Mouse (Mus musculus): ENCODE data around the gene Rnase4. TPM values are rescaled to one million over a fixed set of nuclear protein-coding genes. Genes with fewer than 3 reads are reported as not detected.

Rnase4 gene
- total RNA-seq, 2 experiments from 2014 or later = 45.4 to 46.9 TPM

- DNase-seq = peak; percentile 90
- intact Hi-C loops (cut with DNase I) = loop anchor here (2.0 kb wide), 1 partner anchor 282 kb away; the partner anchor contains the start of genes Ccnb1ip1 and Parp2
These were observed 2.5 kb upstream of the Rnase4 start for GRCm38 (mm10) chr14:51088166-51088969.

GRCm38 (mm10) chr14:51088970-51089673 is 1.8 kb upstream of the Rnase4 start:
- intact Hi-C loops (cut with DNase I) = loop anchor here (1.0 to 2.0 kb wide), 2 partner anchors 24 to 282 kb away; partner anchors contain the start of genes Ccnb1ip1 and Parp2
- peak; percentile 98 for DNase-seq

- no peak for DNase-seq
- intact Hi-C loops (cut with DNase I) = loop anchor here (1.0 to 2.0 kb wide), 2 partner anchors 24 to 283 kb away; partner anchors contain the start of genes Ccnb1ip1 and Parp2
These were observed 1.2 kb upstream of the Rnase4 start for GRCm38 (mm10) chr14:51089674-51090076.

GRCm38 (mm10) chr14:51090077-51090781 is 648 bp upstream of the Rnase4 start:
- intact Hi-C loops (cut with DNase I) = no loop called here
- peak; percentile 90 to 93 for DNase-seq

- peak; percentile 12 to 15 for DNase-seq
- intact Hi-C loops (cut with DNase I) = no loop called here
These were observed 1.3 kb downstream of the Rnase4 start for GRCm38 (mm10) chr14:51092073-51092620.

- DNase-seq = peak; percentile 18 to 20
- intact Hi-C loops (cut with DNase I) = no loop called here
These were observed 2.6 kb downstream of the Rnase4 start for GRCm38 (mm10) chr14:51093496-51093895.

- DNase-seq = peak in 1 of 2 experiments; percentile 20
- intact Hi-C loops (cut with DNase I) = no loop called here
These were observed 3.4 kb downstream of the Rnase4 start for GRCm38 (mm10) chr14:51094096-51094875.

- DNase-seq = no peak
- intact Hi-C loops (cut with DNase I) = no loop called here
These were observed 4.0 kb downstream of the Rnase4 start for GRCm38 (mm10) chr14:51094921-51095320.

GRCm38 (mm10) chr14:51095736-51096524 is 5.1 kb downstream of the Rnase4 start:
- DNase-seq = no peak
- intact Hi-C loops (cut with DNase I) = no loop called here

GRCm38 (mm10) chr14:51098300-51098699 is 7.4 kb downstream of the Rnase4 start:
- intact Hi-C loops (cut with DNase I) = loop anchor here (2.0 kb wide), 2 partner anchors 73 to 299 kb away; no protein-coding TSS in a partner anchor
- peak; percentile 83 to 88 for DNase-seq

- no peak for DNase-seq
- intact Hi-C loops (cut with DNase I) = loop anchor here (2.0 kb wide), 2 partner anchors 74 to 300 kb away; no protein-coding TSS in a partner anchor
These were observed 8.0 kb downstream of the Rnase4 start for GRCm38 (mm10) chr14:51098921-51099320.

GRCm38 (mm10) chr14:51101284-51101683 is 10.4 kb downstream of the Rnase4 start:
- intact Hi-C loops (cut with DNase I) = no loop called here
- no peak for DNase-seq

GRCm38 (mm10) chr14:51103217-51103616 is 12.3 kb downstream of the Rnase4 start:
- intact Hi-C loops (cut with DNase I) = loop anchor here (1.0 to 2.0 kb wide), 3 partner anchors 74 to 243 kb away; no protein-coding TSS in a partner anchor
- DNase-seq = peak; percentile 72 to 80

- intact Hi-C loops (cut with DNase I) = loop anchor here (2.0 kb wide), 1 partner anchor 378 kb away; no protein-coding TSS in a partner anchor
- DNase-seq = no peak
These were observed 13.5 kb downstream of the Rnase4 start for GRCm38 (mm10) chr14:51104366-51104765.

GRCm38 (mm10) chr14:51106449-51106967 is 15.6 kb downstream of the Rnase4 start:
- DNase-seq = no peak
- intact Hi-C loops (cut with DNase I) = no loop called here

GRCm38 (mm10) chr14:51111966-51112365 is 21.1 kb downstream of the Rnase4 start:
- intact Hi-C loops (cut with DNase I) = no loop called here
- DNase-seq = peak; percentile 68 to 72

- intact Hi-C loops (cut with DNase I) = no loop called here
- DNase-seq = no peak
These were observed 22.6 kb downstream of the Rnase4 start for GRCm38 (mm10) chr14:51113476-51113875.

- DNase-seq = no peak
- intact Hi-C loops (cut with DNase I) = no loop called here
These were observed 23.2 kb downstream of the Rnase4 start, which contains the start of gene Eddm3b for GRCm38 (mm10) chr14:51113916-51114560. Gene Eddm3b (plus strand): TSS chr14:51114426.

Measured in heart, postnatal 10 days (tissue).